Mouse (Mus musculus): Measurements from ENCODE around the gene Eloa. TPM values are rescaled to one million over a fixed set of nuclear protein-coding genes. Genes with fewer than 3 reads are reported as not detected.
A peak's percentile ranks its signal among the peaks of the same experiment; 100 is the strongest.

Eloa gene
- polyA plus RNA-seq, 1 experiment from 2014 or later = 38.2 TPM

GRCm38 (mm10) chr4:135963457-135964193 lies 57.9 kb downstream of the Eloa start, which contains the start of gene Gale:
Gale (plus strand) TSS chr4:135963727.
- no peaks in the 10 kb centered on the region for H3K9me3 ChIP-seq (replicated peaks)
- H3K4me1 ChIP-seq = peaks cover 46% of the 10 kb centered on the region
- peak within 1 kb of the TSS; percentile 85 for H3K9ac ChIP-seq
- no peaks in the 10 kb centered on the region for H3K27me3 ChIP-seq (replicated peaks)
- peak within 1 kb of the TSS; percentile 87 for H3K27ac ChIP-seq
- WGBS (ENCODE audit: insufficient replicate concordance) = under 1% methylated on average over 56 of the region's 56 CpGs
- peak within 1 kb of the TSS; percentile 99 for H3K4me2 ChIP-seq
- peak within 1 kb of the TSS; percentile 81 for H3K4me3 ChIP-seq
- ATAC-seq = peak; percentile 91
- peaks cover 66% of the 10 kb centered on the region for H3K36me3 ChIP-seq

- Histone ChIP-seq H3K4me1 (peaks cover 46% of the 10 kb centered on the region), H3K27ac (peak overlapping the region; percentile 87), H3K4me3 (peak overlapping the region; percentile 81), H3K4me2 (peak overlapping the region; percentile 99), H3K36me3 (peaks cover 66% of the 10 kb centered on the region), H3K9me3 (replicated peaks) (no peaks in the 10 kb centered on the region), H3K27me3 (replicated peaks) (no peaks in the 10 kb centered on the region), H3K9ac (peak overlapping the region; percentile 85)
- peak; percentile 12 for ATAC-seq
- WGBS (ENCODE audit: insufficient replicate concordance) = 6% methylated on average over 15 of the region's 15 CpGs
Observed at GRCm38 (mm10) chr4:135962946-135963345, 58.6 kb downstream of the Eloa start.

GRCm38 (mm10) chr4:135962198-135962597 lies 59.4 kb downstream of the Eloa start:
- Histone ChIP-seq H3K9ac (peak overlapping the region; percentile 85; the same call in 1 of the 2 replicates), H3K4me1 (peaks cover 46% of the 10 kb centered on the region), H3K27ac (peak overlapping the region; percentile 87; the same call in 1 of the 2 replicates), H3K4me2 (peak overlapping the region; percentile 99), H3K4me3 (no peak overlapping the region), H3K9me3 (replicated peaks) (no peaks in the 10 kb centered on the region), H3K27me3 (replicated peaks) (no peaks in the 10 kb centered on the region), H3K36me3 (peaks cover 66% of the 10 kb centered on the region)
- WGBS (ENCODE audit: insufficient replicate concordance) = 77% methylated on average over 7 of the region's 7 CpGs
- no peak for ATAC-seq

- no peak for ATAC-seq
- no peak overlapping the region for H3K27ac ChIP-seq
- H3K36me3 ChIP-seq = peaks cover 63% of the 10 kb centered on the region
- WGBS (ENCODE audit: insufficient replicate concordance) = 76% methylated on average over 5 of the region's 5 CpGs
- no peak overlapping the region for H3K9ac ChIP-seq
- no peaks in the 10 kb centered on the region for H3K27me3 ChIP-seq (replicated peaks)
- H3K4me1 ChIP-seq = peaks cover 46% of the 10 kb centered on the region
- H3K4me2 ChIP-seq = no peak overlapping the region
- no peaks in the 10 kb centered on the region for H3K9me3 ChIP-seq (replicated peaks)
- no peak overlapping the region for H3K4me3 ChIP-seq
Observed at GRCm38 (mm10) chr4:135961709-135962108, 59.9 kb downstream of the Eloa start.

- H3K27ac ChIP-seq = no peak overlapping the region
Observed at GRCm38 (mm10) chr4:135960717-135961116, 60.8 kb downstream of the Eloa start.

GRCm38 (mm10) chr4:135958354-135958753 lies 63.2 kb downstream of the Eloa start:
- H3K27ac ChIP-seq = peak overlapping the region; percentile 48; the same call in 1 of the 2 replicates
- no peaks in the 10 kb centered on the region for H3K9me3 ChIP-seq (replicated peaks)
- peak overlapping the region; percentile 2; the same call in 1 of the 2 replicates for H3K4me2 ChIP-seq
- H3K36me3 ChIP-seq = peaks cover 80% of the 10 kb centered on the region
- no peak overlapping the region for H3K4me3 ChIP-seq
- H3K9ac ChIP-seq = no peak overlapping the region
- 63% methylated on average over 8 of the region's 8 CpGs for WGBS (ENCODE audit: insufficient replicate concordance)
- H3K4me1 ChIP-seq = peaks cover 21% of the 10 kb centered on the region
- no peaks in the 10 kb centered on the region for H3K27me3 ChIP-seq (replicated peaks)
- ATAC-seq = no peak

More at GRCm38 (mm10) chr4:135960717-135961116, 60.8 kb downstream of the Eloa start:
- Histone ChIP-seq H3K9me3 (replicated peaks) (no peaks in the 10 kb centered on the region), H3K27me3 (replicated peaks) (no peaks in the 10 kb centered on the region), H3K4me2 (no peak overlapping the region), H3K4me3 (no peak overlapping the region), H3K36me3 (peaks cover 63% of the 10 kb centered on the region), H3K9ac (no peak overlapping the region), H3K4me1 (peaks cover 40% of the 10 kb centered on the region)
- 34% methylated on average over 5 of the region's 5 CpGs for WGBS (ENCODE audit: insufficient replicate concordance)
- no peak for ATAC-seq

- WGBS (ENCODE audit: insufficient replicate concordance) = 82% methylated on average over 9 of the region's 9 CpGs
- Histone ChIP-seq H3K27me3 (replicated peaks) (no peaks in the 10 kb centered on the region), H3K4me3 (no peak overlapping the region), H3K9ac (no peak overlapping the region; the same call in 1 of the 2 replicates), H3K36me3 (peaks cover 89% of the 10 kb centered on the region), H3K4me2 (no peak overlapping the region), H3K9me3 (replicated peaks) (peaks cover 14% of the 10 kb centered on the region), H3K4me1 (peaks cover 11% of the 10 kb centered on the region), H3K27ac (no peak overlapping the region)
- ATAC-seq = no peak
Observed at GRCm38 (mm10) chr4:135955886-135956285, 65.7 kb downstream of the Eloa start.

- H3K4me1 ChIP-seq = peaks cover 14% of the 10 kb centered on the region
- no peak overlapping the region for H3K4me3 ChIP-seq
- peaks cover 14% of the 10 kb centered on the region for H3K9me3 ChIP-seq (replicated peaks)
- 0 out of 2 replicates have a peak overlapping the region, but pooled peaks have one; percentile 7 for H3K27ac ChIP-seq
- H3K4me2 ChIP-seq = no peak overlapping the region
- WGBS (ENCODE audit: insufficient replicate concordance) = 19% methylated on average over 2 of the region's 2 CpGs
- peaks cover 76% of the 10 kb centered on the region for H3K36me3 ChIP-seq
- ATAC-seq = peak; percentile 55; the same call in 1 of the 2 replicates
- H3K9ac ChIP-seq = no peak overlapping the region
- no peaks in the 10 kb centered on the region for H3K27me3 ChIP-seq (replicated peaks)
Observed at GRCm38 (mm10) chr4:135954241-135954640, 67.3 kb downstream of the Eloa start.

Other genes starting within 250 kb of the Eloa start
- 157 TPM in 2 replicates for gene Srsf10, start 166.0 kb downstream of the Eloa start, polyA plus RNA-seq (2016; fragmentation: Nextera tagmentation; extraction: Ambion mirVana)
- 91.1 and 98.9 TPM in 2 replicates for gene Pnrc2, start 147.9 kb downstream of the Eloa start, polyA plus RNA-seq (2016; fragmentation: Nextera tagmentation; extraction: Ambion mirVana)
- gene Cnr2, start 126.4 kb downstream of the Eloa start, polyA plus RNA-seq (2016; fragmentation: Nextera tagmentation; extraction: Ambion mirVana) = 3.9 and 4.3 TPM in 2 replicates
- 22.2 and 23.8 TPM in 2 replicates for gene Fuca1, start 101.0 kb downstream of the Eloa start, polyA plus RNA-seq (2016; fragmentation: Nextera tagmentation; extraction: Ambion mirVana)
- gene Hmgcl, start 75.3 kb downstream of the Eloa start, polyA plus RNA-seq (2016; fragmentation: Nextera tagmentation; extraction: Ambion mirVana) = 67.4 and 71.1 TPM in 2 replicates
- 36.0 and 41.2 TPM in 2 replicates for gene Gale, start 58.0 kb downstream of the Eloa start, polyA plus RNA-seq (2016; fragmentation: Nextera tagmentation; extraction: Ambion mirVana)
- 59.5 and 61.7 TPM in 2 replicates for gene Lypla2, start 49.1 kb downstream of the Eloa start, polyA plus RNA-seq (2016; fragmentation: Nextera tagmentation; extraction: Ambion mirVana)
- gene Pithd1, start 34.5 kb downstream of the Eloa start, polyA plus RNA-seq (2016; fragmentation: Nextera tagmentation; extraction: Ambion mirVana) = 115 and 121 TPM in 2 replicates
- 350 and 362 TPM in 2 replicates for gene Rpl11, start 31.7 kb upstream of the Eloa start, polyA plus RNA-seq (2016; fragmentation: Nextera tagmentation; extraction: Ambion mirVana)
- gene Id3, start 121.7 kb upstream of the Eloa start, polyA plus RNA-seq (2016; fragmentation: Nextera tagmentation; extraction: Ambion mirVana) = 80.9 and 88.1 TPM in 2 replicates
- 63.4 and 69.1 TPM in 2 replicates for gene E2f2, start 150.6 kb upstream of the Eloa start, polyA plus RNA-seq (2016; fragmentation: Nextera tagmentation; extraction: Ambion mirVana)
- gene Asap3, start 184.6 kb upstream of the Eloa start, polyA plus RNA-seq (2016; fragmentation: Nextera tagmentation; extraction: Ambion mirVana) = 1.5 and 1.9 TPM in 2 replicates
- 9.8 and 11.1 TPM in 2 replicates for gene Tcea3, start 226.0 kb upstream of the Eloa start, polyA plus RNA-seq (2016; fragmentation: Nextera tagmentation; extraction: Ambion mirVana)

Measured in liver, embryonic 12.5 days (tissue).